Mouse (Mus musculus) kidney, adult 2 months (tissue): ENCODE data around the gene Dmrtc2. TPM values are rescaled to one million over a fixed set of nuclear protein-coding genes. Genes with fewer than 3 reads are reported as not detected.

Experiments used
- DNase-seq: peaks from one replicate; pipeline ENCODE4 v3.0.0; 2021
- H3K27ac ChIP-seq: fragments of 200-500 bp; 2 replicates; pipeline ENCODE4 v1.5.1; 2012; ENCODE audit warnings: low read depth, low read length, control low read depth, inconsistent platforms; ENCODE audit not compliant: insufficient read depth
- H3K27me3 ChIP-seq: fragments of 200-500 bp; replicated peaks from 2 replicates; pipeline ENCODE4 v1.6.1; 2012; ENCODE audit warnings: mild to moderate bottlenecking, moderate library complexity, low read length, inconsistent platforms; ENCODE audit not compliant: control insufficient read depth, insufficient read depth
- H3K36me3 ChIP-seq: fragments of 200-500 bp; 2 replicates; pipeline ENCODE4 v1.6.1; 2012; ENCODE audit warnings: mild to moderate bottlenecking, moderate library complexity, low read length, inconsistent platforms; ENCODE audit not compliant: control insufficient read depth, insufficient read depth
- H3K4me1 ChIP-seq: fragments of 200-500 bp; 2 replicates; pipeline ENCODE4 v1.6.1; 2011; ENCODE audit warnings: low read length; ENCODE audit not compliant: control insufficient read depth, insufficient read depth
- H3K4me3 ChIP-seq: fragments of 200-500 bp; 2 replicates; pipeline ENCODE4 v1.5.1; 2011; ENCODE audit warnings: mild to moderate bottlenecking, low read depth, low read length, control low read depth; ENCODE audit not compliant: insufficient read depth
- CTCF ChIP-seq: fragments of 200-500 bp; conservative IDR thresholded peaks from 2 replicates; pipeline ENCODE4 v1.5.1; 2011; ENCODE audit warnings: low read depth, mild to moderate bottlenecking, control low read depth, low read length, moderate library complexity, mixed read lengths; ENCODE audit not compliant: insufficient read depth, insufficient read length
- POLR2A ChIP-seq: fragments of 200-500 bp; IDR thresholded peaks from one replicate; pipeline ENCODE4 v1.6.1; 2011; ENCODE audit warnings: low read depth, low read length, control low read depth
- WGBS: fragments of 180-500 bp; shearing (Covaris S2); methylation state at CpG from one replicate; pipeline ENCODE4 v1.1.7; 2018; 5-methylcytosine and 5-hydroxymethylcytosine counted together
- polyA plus RNA-seq: library from polyadenylated mRNA; depleted of rRNA; stranded (reverse); fragments of >200 nt; gene quantifications from 2 replicates; pipeline ENCODE4 v1.2.3, GENCODE M21; 2012

Dmrtc2 gene
- polyA plus RNA-seq, 1 experiment: not detected

GRCm38 (mm10) chr7:24853233-24853563 is 16.7 kb upstream of the Dmrtc2 start:
- no peak for DNase-seq
- no peak overlapping the region for H3K4me3 ChIP-seq
- TF ChIP-seq POLR2A (no peak), CTCF (no peak)
- peaks cover 2% of the 10 kb centered on the region; the same call in 1 of the 2 replicates for H3K4me1 ChIP-seq
- H3K36me3 ChIP-seq: no peaks in the 10 kb centered on the region
- no peak overlapping the region for H3K27ac ChIP-seq
- no peaks in the 10 kb centered on the region for H3K27me3 ChIP-seq

GRCm38 (mm10) chr7:24853695-24854094 is 16.2 kb upstream of the Dmrtc2 start:
- DNase-seq: no peak
- no peaks in the 10 kb centered on the region for H3K27me3 ChIP-seq
- TF ChIP-seq CTCF (no peak), POLR2A (no peak)
- H3K27ac ChIP-seq: no peak overlapping the region
- WGBS: 39% methylated on average over 7 of the region's 7 CpGs
- H3K36me3 ChIP-seq: no peaks in the 10 kb centered on the region
- peaks cover 2% of the 10 kb centered on the region; the same call in 1 of the 2 replicates for H3K4me1 ChIP-seq
- no peak overlapping the region for H3K4me3 ChIP-seq

- TF ChIP-seq POLR2A (no peak), CTCF (no peak)
- Histone ChIP-seq H3K27me3 (no peaks in the 10 kb centered on the region), H3K4me1 (no peaks in the 10 kb centered on the region), H3K4me3 (no peak overlapping the region), H3K27ac (no peak overlapping the region), H3K36me3 (no peaks in the 10 kb centered on the region)
- WGBS: 65% methylated on average over 6 of the region's 6 CpGs
- DNase-seq: no peak
These were observed 13.3 kb upstream of the Dmrtc2 start for GRCm38 (mm10) chr7:24856460-24857120.

GRCm38 (mm10) chr7:24859234-24859633 is 10.6 kb upstream of the Dmrtc2 start:
- Histone ChIP-seq H3K36me3 (no peaks in the 10 kb centered on the region), H3K4me3 (no peak overlapping the region), H3K27me3 (no peaks in the 10 kb centered on the region), H3K27ac (no peak overlapping the region), H3K4me1 (no peaks in the 10 kb centered on the region)
- 65% methylated on average over 5 of the region's 5 CpGs for WGBS
- DNase-seq: no peak
- TF ChIP-seq CTCF (no peak), POLR2A (no peak)

- H3K4me1 ChIP-seq: no peaks in the 10 kb centered on the region
- H3K27me3 ChIP-seq: no peaks in the 10 kb centered on the region
- 80% methylated on average over 7 of the region's 7 CpGs for WGBS
- H3K27ac ChIP-seq: no peak within 1 kb of the TSS
- no peak within 1 kb of the TSS for H3K4me3 ChIP-seq
- no peak for DNase-seq
- TF ChIP-seq CTCF: no peak
- TF ChIP-seq POLR2A: no peak
- no peaks in the 10 kb centered on the region for H3K36me3 ChIP-seq
These were observed 7.9 kb upstream of the Dmrtc2 start, which contains the start of gene Gm9844 for GRCm38 (mm10) chr7:24861913-24862312. Gm9844 (plus strand) TSS chr7:24862213.

- H3K36me3 ChIP-seq: no peaks in the 10 kb centered on the region
- DNase-seq: no peak
- H3K27me3 ChIP-seq: no peaks in the 10 kb centered on the region
- WGBS: 83% methylated on average over 4 of the region's 4 CpGs
- H3K4me1 ChIP-seq: no peaks in the 10 kb centered on the region
- no peak for TF ChIP-seq POLR2A
- TF ChIP-seq CTCF: no peak
- no peak overlapping the region for H3K4me3 ChIP-seq
- H3K27ac ChIP-seq: no peak overlapping the region
These were observed 7.0 kb upstream of the Dmrtc2 start for GRCm38 (mm10) chr7:24862853-24863252.

- H3K27ac ChIP-seq: no peak overlapping the region
- TF ChIP-seq POLR2A (no peak), CTCF (no peak)
- H3K4me3 ChIP-seq: no peak overlapping the region
- DNase-seq: no peak
- no peaks in the 10 kb centered on the region for H3K27me3 ChIP-seq
- H3K36me3 ChIP-seq: no peaks in the 10 kb centered on the region
- WGBS: 23% methylated on average over 6 of the region's 6 CpGs
- H3K4me1 ChIP-seq: no peaks in the 10 kb centered on the region
These were observed 5.7 kb upstream of the Dmrtc2 start for GRCm38 (mm10) chr7:24864156-24864555.

GRCm38 (mm10) chr7:24869080-24869479 is 777 bp upstream of the Dmrtc2 start:
- H3K4me1 ChIP-seq: no peaks in the 10 kb centered on the region
- WGBS: 67% methylated on average over 17 of the region's 17 CpGs
- TF ChIP-seq CTCF: no peak
- TF ChIP-seq POLR2A: no peak

More at GRCm38 (mm10) chr7:24869080-24869479, 777 bp upstream of the Dmrtc2 start:
- Histone ChIP-seq H3K36me3 (no peaks in the 10 kb centered on the region), H3K27ac (no peak overlapping the region), H3K4me3 (no peak overlapping the region), H3K27me3 (no peaks in the 10 kb centered on the region; the same call in 1 of the 2 replicates)
- DNase-seq: no peak
